Mouse (Mus musculus): Measurements from ENCODE around the gene Echdc2.
"Not testable (repeated sequence)": the region's sequence is repeated elsewhere in the genome, so short reads cannot be mapped to it uniquely, and the experiment has no call there.

The Echdc2 gene

DNA sequence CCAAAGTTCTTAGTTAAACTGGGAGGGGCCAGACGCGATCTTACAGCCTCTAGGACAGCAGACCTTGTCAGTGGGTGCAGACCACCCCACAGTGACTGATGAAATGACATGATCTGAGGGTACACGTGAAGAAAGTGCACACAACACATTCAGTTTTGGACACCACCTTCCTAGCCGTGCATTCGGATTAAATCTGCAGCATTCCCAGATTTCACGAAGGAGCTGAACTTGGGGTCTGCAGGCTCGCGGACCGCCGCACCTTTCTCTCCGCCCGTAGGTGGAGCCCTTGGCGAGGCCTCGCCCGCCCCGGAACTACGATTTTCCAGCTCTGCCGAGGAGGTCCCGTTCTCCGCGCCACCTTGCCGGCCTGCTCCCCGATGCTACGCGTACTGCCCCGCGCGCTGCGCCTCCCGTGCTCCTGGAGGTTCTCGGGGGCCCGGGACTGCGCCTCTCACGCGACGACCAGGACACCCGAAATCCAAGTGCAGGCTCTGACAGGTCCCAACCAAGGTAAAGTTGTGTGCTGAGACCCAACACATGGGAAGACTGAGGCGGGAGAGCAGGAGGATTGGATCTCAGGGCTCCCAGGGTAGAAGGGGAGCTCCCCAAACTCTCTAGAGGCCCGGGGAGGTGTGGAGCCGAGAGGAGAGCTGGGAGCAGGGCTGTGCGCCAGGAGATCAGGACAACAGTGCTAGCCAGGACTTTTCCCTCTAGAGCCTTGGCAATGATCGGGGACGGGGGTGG, at the start of gene Echdc2:
Gene Echdc2, plus strand, starts transcription at position 286 of the 744 bp plus-strand sequence.
- no peak for DNase-seq (ENCODE audit: low spot score in 2 of 2)

DNA sequence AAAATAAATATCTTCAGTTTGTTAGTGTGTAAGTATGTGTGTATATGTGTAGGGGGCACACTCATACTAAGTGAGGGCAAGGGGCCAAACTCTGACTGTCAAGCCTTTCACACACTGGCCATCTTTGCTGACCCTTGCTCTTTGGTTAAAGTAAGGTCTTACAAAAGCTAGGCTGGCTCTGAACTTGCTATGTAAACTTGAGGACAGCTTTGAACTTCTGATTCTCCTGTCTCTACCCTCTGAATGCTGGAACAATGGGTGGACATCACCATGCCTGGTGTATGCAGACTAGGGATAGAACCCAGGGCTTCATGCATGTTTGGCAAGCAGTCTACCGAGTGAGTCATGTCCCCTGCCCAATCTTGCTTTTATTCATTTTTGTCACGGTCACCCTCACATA, 48.8 kb upstream of the Echdc2 start:
- no peak for DNase-seq (ENCODE audit: low spot score in 2 of 2)

DNA sequence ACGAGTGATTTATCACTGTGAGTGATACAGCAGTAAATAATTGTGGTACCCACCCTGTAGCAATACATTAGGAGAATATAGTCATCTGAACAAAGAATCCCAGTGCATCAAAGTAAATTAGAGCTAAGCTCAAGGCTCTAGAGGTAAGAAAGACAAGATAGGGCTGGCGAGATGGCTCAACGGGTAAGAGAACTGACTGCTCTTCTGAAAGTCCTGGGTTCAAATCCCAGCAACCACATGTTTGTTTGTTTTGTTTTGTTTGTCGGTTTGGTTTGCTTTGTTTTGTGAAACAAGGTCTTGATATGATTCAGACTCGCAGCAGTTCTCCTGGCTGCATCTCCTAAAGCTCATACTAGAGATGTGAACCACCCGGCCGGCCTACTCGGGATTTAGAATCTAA, 47.7 kb upstream of the Echdc2 start:
- DNase-seq (ENCODE audit: low spot score in 2 of 2) = no peak

DNA sequence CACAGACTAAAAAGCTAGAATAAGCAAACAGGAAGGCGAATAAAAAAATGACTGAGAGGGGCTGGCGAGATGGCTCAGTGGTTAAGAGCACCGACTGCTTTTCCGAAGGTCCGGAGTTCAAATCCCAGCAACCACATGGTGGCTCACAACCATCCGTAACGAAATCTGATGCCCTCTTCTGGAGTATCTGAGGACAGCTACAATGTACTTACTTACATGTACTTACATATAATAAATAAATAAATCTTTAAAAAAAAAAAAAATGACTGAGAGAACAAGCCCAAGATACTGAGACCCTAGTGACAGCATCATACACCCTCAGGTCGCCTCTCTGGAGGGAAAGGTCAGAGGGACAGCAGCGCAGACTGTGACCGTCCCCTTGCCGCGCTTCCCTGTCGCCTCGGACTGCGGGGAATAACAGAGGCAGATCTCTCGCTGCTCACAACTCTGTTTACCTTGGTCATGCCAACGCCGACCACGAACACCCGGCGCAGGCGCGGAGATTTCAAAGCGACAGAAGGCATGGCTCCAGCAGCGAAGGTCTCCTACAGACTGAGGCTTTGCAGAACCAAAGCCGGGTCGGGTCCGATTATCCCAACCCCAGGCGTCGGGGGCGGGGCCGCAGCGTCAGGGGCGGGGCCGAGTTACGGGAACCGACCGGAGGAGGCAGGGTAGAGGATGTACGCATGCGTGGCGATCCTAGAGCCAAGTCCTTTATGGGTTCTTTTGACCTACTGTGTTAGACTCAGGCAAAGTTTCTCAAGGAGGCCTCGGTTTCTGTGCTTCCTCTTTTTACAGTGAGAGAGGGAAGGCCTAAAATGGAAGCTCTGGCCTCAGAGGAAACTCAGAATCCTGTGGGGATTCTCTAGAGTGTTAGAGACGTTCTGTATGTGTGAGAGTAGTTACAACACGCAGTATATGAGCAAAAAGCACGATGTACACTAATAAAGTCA, 47.0 kb upstream of the Echdc2 start:
- peak; percentile 77 to 85 for DNase-seq (ENCODE audit: low spot score in 2 of 2)

DNA sequence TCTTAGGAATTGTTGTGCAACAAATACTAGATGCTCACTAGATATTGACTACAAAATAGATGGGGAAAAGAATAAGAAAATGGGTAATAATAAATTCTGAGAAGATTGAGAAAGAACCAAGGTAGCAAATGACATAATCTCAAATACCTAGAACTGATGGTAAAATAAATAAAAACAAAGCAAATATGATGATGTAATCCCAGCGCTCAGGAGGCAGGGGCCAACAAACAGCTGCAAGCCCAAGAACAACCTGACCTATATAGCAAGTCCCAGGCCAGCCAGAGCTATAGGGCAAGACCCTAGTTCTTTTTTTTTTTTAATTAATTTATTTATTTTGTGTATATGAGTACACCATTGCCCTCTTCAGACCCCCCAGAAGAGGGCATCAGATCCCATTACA, 41.1 kb upstream of the Echdc2 start:
- DNase-seq (ENCODE audit: low spot score in 2 of 2) = no peak

DNA sequence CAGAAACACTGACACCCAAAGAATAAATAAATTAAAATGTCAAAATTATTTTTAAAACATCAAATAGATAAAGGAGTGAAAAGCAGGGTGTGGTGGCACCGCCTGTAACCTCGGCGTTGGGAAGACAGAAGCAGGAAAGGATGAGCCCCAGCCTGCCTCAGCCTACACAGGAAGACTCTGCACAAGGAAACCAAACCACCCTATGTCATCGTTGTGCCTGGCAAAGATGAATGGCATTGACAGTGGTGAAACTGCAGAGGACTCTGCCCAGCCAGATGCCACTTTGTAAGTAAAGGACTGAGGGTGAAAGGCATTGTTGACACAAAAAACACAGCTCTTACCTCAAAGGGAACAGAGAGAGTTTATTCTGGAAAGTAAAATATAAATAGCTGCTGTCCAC, 39.0 kb upstream of the Echdc2 start:
- no peak for DNase-seq (ENCODE audit: low spot score in 2 of 2)

DNA sequence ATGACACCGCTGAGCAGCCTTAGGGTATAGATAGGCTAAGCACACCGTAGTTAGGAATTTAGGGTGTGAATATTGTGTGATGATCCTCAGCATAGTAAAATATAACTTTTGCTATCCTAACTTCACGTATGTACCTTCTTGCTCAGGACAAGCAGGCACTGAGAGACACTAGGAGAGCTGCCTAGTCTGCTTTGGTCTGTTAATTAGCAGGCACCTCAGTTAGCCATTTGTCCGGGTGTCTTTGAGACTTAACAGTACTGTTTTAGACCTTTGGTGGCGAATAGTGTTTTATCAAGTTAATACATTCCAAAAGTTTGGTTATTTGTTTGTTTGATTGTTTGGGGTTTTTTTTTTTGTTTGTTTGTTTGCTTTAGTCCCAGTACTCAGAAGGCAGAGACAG, 37.7 kb upstream of the Echdc2 start:
- DNase-seq (ENCODE audit: low spot score in 2 of 2) = no peak

DNA sequence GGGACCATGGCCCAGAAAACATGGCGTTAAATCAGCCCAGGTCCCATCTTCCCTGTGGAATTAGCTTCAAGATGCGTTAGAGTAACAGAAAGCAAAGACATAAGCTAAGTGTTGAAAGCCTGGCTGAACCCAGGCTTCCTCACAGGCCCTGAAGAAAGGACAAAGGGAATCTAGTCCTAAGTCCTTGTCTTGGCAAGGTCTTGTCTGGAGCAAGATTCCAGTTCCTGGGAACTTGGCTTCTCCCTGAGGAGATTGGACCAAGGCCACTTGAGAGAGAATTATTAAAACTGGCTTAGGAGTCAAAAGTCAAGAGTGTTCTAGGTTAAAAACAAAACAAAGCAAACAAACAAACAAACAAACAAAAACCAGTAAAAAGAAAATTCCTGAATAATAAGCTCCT, 36.9 kb upstream of the Echdc2 start:
- DNase-seq (ENCODE audit: low spot score in 2 of 2) = no peak

DNA sequence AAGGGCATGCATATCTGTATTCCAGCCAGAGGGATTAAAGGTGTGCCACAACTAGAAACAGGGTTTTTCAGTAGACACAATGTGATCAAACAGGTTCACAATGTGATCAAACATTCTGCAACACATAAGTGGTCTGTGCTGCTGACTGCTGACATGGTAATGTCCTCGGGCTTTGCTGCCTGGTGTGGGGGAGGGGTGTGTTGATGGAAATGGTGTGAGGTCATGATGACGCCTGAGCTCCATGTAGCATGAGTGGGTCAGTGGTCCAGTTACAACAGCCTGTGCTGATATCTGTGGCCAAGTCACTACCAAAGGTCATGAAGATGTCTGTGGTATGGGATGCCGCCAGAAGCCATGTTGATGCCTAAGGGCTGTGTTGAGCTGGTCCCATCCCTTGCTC, 34.8 kb upstream of the Echdc2 start:
- DNase-seq (ENCODE audit: low spot score in 2 of 2) = no peak

DNA sequence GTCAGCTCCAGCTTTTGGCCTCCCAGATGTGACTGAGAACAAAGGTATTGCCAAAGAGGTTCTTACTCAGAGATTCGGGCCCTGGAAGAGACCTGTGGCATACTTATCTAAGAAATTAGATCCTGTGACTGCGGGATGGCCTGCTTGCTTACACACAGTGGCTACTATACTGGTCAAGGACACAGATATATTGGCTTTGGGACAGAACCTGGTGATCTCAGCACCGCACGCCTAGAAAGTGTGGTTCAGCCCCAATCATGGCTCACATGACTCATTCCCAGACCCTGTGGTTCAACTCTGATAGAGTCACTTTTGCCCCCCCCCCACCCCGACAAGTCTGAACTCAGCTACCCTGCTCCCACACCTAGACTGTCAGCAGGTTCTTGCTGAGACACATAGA, 28.3 kb upstream of the Echdc2 start:
- no peak for DNase-seq (ENCODE audit: low spot score in 2 of 2)

DNA sequence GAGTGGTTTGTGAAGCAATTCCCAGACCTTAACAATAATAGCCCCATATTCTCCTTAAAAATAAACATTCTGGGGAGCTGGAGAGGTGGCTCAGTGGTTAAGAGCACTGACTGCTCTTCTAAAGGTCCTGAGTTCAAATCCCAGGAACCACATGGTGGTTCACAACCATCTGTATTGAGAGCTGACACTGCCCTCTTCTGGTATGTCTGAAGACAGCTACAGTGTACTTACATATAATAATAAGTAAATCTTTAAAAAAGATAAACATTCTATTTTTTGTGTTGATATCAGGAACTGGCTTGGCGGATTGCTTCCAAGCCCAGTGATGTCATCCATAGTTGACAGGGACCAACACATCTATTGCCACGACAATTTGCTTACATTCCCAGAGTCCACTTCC, 22.1 kb upstream of the Echdc2 start:
- not testable (repeated sequence) for DNase-seq (ENCODE audit: low spot score in 2 of 2)

DNA sequence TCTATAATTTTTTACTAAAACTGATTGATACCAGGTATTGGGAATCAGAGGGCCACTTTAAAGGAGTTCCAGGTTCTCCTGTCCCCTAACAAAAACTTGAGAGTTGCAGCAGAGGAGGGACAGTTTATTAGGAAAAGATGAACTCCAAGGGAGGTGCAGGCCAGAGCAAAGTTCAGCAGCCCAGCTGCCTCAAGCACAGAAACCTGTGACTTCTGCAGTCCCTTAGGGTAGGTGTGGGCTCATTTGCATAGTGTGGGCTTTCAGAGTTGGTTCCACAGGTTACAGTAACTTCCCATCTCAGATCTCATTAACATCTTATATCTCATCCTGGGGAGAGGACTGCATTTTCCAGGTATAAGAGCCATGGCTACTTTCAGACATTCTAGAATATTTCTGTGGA, 21.5 kb upstream of the Echdc2 start:
- no peak for DNase-seq (ENCODE audit: low spot score in 2 of 2)

DNA sequence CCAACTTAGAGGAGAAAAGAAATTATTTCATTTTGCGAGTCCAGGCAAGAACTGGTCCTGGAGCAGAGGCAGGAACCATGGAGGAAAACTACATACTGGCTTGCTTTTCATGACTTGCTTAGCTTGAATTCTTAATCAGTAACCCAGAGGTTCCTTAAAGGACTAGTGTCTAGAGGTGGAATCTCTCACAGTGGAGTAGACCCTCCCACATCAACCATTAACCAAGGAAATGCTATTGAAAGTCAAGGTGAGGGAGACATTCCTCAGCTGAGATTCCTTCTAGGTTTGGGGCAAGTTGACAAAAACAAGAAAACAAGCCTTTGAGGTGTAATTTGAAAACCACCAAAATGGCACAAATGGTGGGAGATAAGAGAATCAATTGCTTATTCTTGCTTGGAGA, 20.4 kb upstream of the Echdc2 start, which contains the start of gene Scp2:
Gene Scp2, minus strand, starts transcription at position 119 of the 400 bp plus-strand sequence.
- DNase-seq (ENCODE audit: low spot score in 2 of 2) = no peak

DNA sequence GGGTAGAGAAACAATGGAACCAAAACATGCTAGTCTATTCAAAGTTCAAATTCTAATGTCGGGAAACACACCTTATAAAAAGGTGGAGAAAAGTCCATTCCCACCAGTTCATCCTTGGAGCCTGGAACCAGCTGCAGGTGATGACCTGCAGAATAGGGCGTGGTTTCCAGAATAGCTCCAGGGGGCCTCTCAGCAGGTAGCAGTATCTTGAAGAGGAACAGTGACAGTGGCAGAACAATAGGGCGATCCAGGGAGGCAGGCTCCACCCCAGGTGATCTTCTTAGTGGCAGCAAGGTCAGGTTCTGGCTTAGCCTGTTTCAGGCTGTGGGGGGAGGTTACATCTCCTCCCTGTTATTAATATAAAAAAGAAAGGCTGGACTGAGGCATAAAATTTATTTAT, 19.7 kb upstream of the Echdc2 start:
- not testable (repeated sequence) for DNase-seq (ENCODE audit: low spot score in 2 of 2)

DNA sequence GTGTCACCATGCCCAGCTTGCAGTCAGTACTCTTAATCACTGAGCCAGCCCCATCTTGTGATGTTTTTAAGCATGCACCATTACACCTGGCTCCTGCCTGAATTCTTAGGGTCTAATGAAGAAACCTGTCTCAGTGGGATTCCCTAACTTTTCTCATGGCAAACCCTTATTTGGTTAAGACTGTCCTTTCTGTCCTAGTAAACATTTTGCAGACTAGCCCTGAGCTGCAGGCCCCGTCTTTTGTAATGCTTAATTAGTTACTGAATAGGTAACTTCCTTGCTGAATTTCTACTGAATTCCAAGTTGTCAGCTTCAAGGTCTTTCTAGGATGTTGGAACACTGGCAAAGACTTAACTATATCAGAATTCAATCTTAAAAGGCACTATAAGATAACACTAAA, 10.1 kb upstream of the Echdc2 start:
- DNase-seq (ENCODE audit: low spot score in 2 of 2) = not testable (repeated sequence)

DNA sequence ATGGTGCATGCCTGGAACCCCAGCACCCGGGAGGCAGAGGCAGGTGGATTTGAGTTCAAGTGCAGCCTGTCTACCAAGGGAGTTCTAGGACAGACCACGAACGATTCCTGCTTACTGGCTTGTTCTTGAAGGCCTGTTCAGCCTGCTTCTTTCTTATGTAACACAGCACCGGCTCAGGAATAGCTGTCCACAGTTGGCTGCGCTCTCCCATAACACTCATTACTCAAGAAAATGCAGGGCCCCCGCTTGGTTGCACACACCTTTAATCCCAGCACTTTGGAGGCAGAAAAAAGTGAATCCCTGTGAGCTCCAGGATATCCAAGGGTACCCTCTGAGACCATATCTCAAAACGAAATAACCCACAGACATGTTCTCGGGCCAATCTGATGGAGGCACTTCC, 3.3 kb upstream of the Echdc2 start:
- DNase-seq (ENCODE audit: low spot score in 2 of 2) = no peak

DNA sequence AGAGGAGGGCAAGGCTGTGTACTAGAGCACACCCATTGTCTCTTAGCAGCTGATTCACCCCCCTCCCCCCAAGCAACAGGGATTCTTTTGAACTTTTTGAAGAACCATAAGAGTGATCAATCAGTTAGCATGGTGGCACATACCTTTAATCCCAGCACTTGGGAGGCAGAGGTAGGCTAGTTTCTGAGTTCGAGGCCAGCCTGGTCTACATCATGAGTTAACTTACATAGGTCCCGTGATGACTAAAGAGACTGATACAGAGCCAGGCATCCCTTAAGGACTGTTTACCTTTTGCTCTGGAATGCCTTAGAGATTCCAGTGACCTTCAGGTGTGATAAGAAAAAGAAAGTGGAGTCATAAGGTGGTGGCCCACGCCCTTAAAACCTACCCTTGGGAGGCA, 1.9 kb upstream of the Echdc2 start:
- DNase-seq (ENCODE audit: low spot score in 2 of 2) = no peak

DNA sequence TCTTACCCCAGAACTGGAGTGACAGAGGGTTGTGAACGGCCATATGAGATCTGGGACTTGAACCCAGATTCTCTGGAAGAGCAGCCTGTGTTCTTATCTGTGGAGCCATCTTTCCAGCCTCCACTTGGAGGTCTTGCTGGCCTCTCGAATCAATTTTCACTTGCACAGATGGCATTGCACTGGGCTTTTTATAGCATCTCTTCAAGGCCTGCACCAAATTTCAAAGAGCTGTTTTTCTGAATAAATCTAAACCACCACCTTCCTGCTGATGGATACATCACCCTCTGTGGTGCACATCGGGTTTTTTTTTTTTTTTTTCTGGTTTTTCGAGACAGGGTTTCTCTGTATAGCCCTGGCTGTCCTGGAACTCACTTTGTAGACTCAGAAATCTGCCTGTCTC, 1.6 kb downstream of the Echdc2 start:
- no peak for DNase-seq (ENCODE audit: low spot score in 2 of 2)

DNA sequence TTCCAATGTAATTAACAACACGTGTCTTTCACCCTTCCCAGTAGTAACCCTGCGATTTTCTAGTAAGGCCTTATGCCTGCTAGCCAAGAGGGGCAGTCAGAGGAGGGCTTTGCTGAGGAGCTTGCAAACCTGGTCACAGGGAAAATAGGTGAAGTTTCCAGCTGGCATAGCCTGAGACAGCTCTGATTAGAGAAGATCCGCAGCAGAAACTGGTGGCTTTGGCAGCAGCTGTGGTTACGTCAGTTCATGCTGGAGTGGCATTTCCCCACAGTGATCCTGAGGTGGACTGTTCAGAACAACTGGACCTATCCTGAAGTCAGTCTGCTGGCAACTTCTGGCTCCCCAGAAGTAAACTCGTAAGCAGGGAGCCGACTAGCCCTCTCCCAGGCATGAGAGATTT, 2.8 kb downstream of the Echdc2 start:
- DNase-seq (ENCODE audit: low spot score in 2 of 2) = no peak

DNA sequence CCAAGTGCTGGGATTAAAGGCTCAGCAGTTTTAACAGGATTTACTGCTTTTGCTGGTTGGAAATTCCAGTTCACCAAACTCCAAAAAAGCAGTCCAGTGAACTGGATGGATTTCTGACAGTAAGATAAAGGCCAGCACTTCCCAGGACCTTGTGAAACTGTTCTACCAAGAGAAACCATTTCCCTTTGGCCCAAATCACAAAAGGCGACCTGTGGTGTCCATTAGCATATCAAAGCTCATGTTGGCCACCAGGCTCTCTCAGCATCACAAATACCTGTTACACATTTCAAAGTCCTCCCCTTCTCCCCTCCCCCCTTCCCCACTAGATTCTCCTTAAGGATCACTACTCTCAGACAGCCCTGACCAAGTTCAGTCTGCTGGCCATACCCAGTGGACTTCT, 17.0 kb downstream of the Echdc2 start:
- no peak for DNase-seq (ENCODE audit: low spot score in 2 of 2)

DNA sequence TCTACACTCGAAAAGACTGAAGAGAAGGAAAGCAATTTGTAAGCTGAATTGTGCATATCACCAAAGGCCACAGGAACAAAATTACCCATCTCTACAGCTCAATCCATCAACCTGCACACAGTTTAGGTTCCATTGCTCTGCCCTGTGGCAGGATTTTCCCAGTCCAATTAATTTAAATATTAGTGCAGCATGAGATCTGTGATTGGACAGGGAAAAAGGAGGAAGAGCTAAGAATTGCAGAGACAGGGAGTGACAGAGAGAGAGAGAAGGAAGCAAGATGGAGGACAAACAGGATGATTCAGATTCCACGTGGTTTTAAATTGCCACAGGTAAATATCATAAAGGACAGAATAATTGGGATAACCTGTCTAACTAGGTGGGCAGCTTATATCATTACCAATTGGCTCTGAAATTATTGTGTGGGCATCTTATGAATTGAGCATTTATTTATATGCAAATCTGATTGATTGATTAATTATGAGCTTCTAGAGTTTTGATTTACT, 27.6 kb downstream of the Echdc2 start:
- DNase-seq (ENCODE audit: low spot score in 2 of 2) = no peak

DNA sequence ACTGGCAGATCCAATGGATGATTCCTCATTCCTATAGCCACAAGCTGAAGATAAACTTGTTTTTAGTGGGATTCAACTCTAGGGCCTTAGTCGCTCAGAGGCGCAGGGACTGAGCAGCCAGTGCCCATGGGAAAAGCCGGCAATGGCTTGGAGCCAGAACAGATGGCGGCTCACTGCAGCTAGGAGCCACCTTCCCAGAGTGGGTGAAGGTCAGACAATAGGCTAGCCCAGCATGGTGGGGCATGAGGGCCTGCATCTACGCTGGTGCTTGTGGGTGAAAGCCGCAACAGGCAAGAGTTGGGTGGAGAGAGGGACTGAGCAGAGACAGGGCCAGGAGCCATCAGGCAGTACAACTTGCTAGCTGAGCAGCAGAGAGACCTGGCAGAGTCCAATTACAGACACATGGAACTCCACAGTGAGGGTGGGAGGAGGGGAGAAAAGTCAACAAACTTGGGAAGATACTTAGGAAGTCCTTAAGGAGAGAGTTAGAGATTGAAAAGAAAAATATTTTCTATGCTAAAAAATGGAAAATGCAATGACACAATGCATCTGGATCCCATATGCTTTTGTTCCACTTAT, 31.1 kb downstream of the Echdc2 start:
- DNase-seq (ENCODE audit: low spot score in 2 of 2) = no peak
